Mouse (Mus musculus) lung, embryonic 14.5 days (tissue): ENCODE measurements at regions not wholly inside any gene's neighbourhood (a gene's known extent, or its start where the extent isn't known, plus 50 kb on each side); places are given as distances from the start of the nearest gene placed in this dataset.

ENCODE experiments used
- ATAC-seq: fragments of 200-750 bp; cut with Nextera tagmentation; 2 replicates; pipeline ENCODE4 v1.8.0; 2017; ENCODE audit warnings: mild to moderate bottlenecking, moderate TSS enrichment, moderate library complexity; ENCODE audit not compliant: insufficient read depth
- DNase-seq: peaks from one replicate; pipeline ENCODE4 v3.0.0-alpha.2; 2015
- H3K27ac ChIP-seq: fragments of 300-500 bp; sonication (generic); 2 replicates; pipeline ENCODE4 v1.5.1; 2014; ENCODE audit warnings: low read depth, mild to moderate bottlenecking, moderate library complexity
- H3K27me3 ChIP-seq: fragments of 300-500 bp; sonication (generic); 2 replicates; pipeline ENCODE4 v1.6.1; 2014; ENCODE audit warnings: low read length, control low read depth; ENCODE audit not compliant: insufficient read depth
- H3K36me3 ChIP-seq: fragments of 300-500 bp; sonication (generic); 2 replicates; pipeline ENCODE4 v1.6.1; 2014; ENCODE audit warnings: control low read depth; ENCODE audit not compliant: insufficient read depth
- H3K4me1 ChIP-seq: fragments of 300-500 bp; sonication (generic); 2 replicates; pipeline ENCODE4 v1.6.1; 2014; ENCODE audit warnings: antibody characterized with exemption, control low read depth; ENCODE audit not compliant: insufficient read depth
- H3K4me2 ChIP-seq: fragments of 300-500 bp; sonication (generic); 2 replicates; pipeline ENCODE4 v1.6.1; 2014; ENCODE audit warnings: mild to moderate bottlenecking
- H3K4me3 ChIP-seq: fragments of 300-500 bp; sonication (generic); 2 replicates; pipeline ENCODE4 v1.5.1; 2014; ENCODE audit warnings: low read depth, low read length
- H3K9ac ChIP-seq: fragments of 300-500 bp; sonication (generic); 2 replicates; pipeline ENCODE4 v1.6.1; 2014
- H3K9me3 ChIP-seq: fragments of 300-500 bp; sonication (generic); 2 replicates; pipeline ENCODE4 v1.6.1; 2016; ENCODE audit warnings: low read depth, low read length, control low read depth
- CTCF ChIP-seq: IDR thresholded peaks from 2 replicates; pipeline ENCODE4 v1.5.1; 2016; ENCODE audit warnings: antibody characterized with exemption, low read depth
- WGBS: fragments of 180-500 bp; shearing (Covaris S2); extraction: QIAGEN DNeasy Blood & Tissue Kit; methylation state at CpG from one replicate; pipeline ENCODE4 v1.1.7; 2014; 5-methylcytosine and 5-hydroxymethylcytosine counted together

GRCm38 (mm10) chr5:111913354-111913753 is 179.6 kb downstream of the Gm26897 start:
- Histone ChIP-seq H3K27ac (peak overlapping the region; percentile 38; the same call in 1 of the 2 replicates), H3K4me2 (no peak overlapping the region), H3K27me3 (no peaks in the 10 kb centered on the region), H3K9ac (no peak overlapping the region), H3K36me3 (no peaks in the 10 kb centered on the region), H3K4me3 (no peak overlapping the region), H3K9me3 (no peaks in the 10 kb centered on the region), H3K4me1 (no peaks in the 10 kb centered on the region)
- no peak for DNase-seq
- no peak for ATAC-seq
- TF ChIP-seq CTCF = no peak
- 56% methylated on average over 7 of the region's 7 CpGs for WGBS

GRCm38 (mm10) chr5:111914296-111914695 is 180.6 kb downstream of the Gm26897 start:
- ATAC-seq (no peak), DNase-seq (no peak)
- no peaks in the 10 kb centered on the region for H3K27me3 ChIP-seq
- no peak overlapping the region for H3K4me3 ChIP-seq
- H3K4me2 ChIP-seq = no peak overlapping the region
- H3K27ac ChIP-seq = no peak overlapping the region
- no peak for TF ChIP-seq CTCF
- WGBS = 76% methylated on average over 3 of the region's 3 CpGs
- H3K9ac ChIP-seq = no peak overlapping the region
- no peaks in the 10 kb centered on the region for H3K9me3 ChIP-seq
- H3K36me3 ChIP-seq = no peaks in the 10 kb centered on the region
- no peaks in the 10 kb centered on the region for H3K4me1 ChIP-seq

- no peaks in the 10 kb centered on the region for H3K9me3 ChIP-seq
- no peak overlapping the region for H3K27ac ChIP-seq
- H3K9ac ChIP-seq = no peak overlapping the region
- H3K4me3 ChIP-seq = no peak overlapping the region
- WGBS = 27% methylated on average over 8 of the region's 8 CpGs
- DNase-seq (no peak), ATAC-seq (no peak)
- TF ChIP-seq CTCF = no peak
- H3K27me3 ChIP-seq = no peaks in the 10 kb centered on the region
- H3K36me3 ChIP-seq = no peaks in the 10 kb centered on the region
- H3K4me2 ChIP-seq = no peak overlapping the region
- 0 out of 2 replicates have a peak, but pooled peaks cover 3% of the 10 kb centered on the region for H3K4me1 ChIP-seq
Observed at GRCm38 (mm10) chr5:111917643-111918252, 184.0 kb downstream of the Gm26897 start.

- TF ChIP-seq CTCF = no peak
- no peaks in the 10 kb centered on the region for H3K27me3 ChIP-seq
- ATAC-seq = no peak
Observed at GRCm38 (mm10) chr5:111918888-111919287, 185.2 kb downstream of the Gm26897 start.

GRCm38 (mm10) chr5:111922991-111923701 is 189.4 kb downstream of the Gm26897 start:
- DNase-seq (peak; percentile 73), ATAC-seq (peak; percentile 94)
- no peaks in the 10 kb centered on the region for H3K27me3 ChIP-seq
- WGBS = 29% methylated on average over 18 of the region's 18 CpGs
- no peak overlapping the region for H3K27ac ChIP-seq
- no peaks in the 10 kb centered on the region for H3K9me3 ChIP-seq
- H3K4me3 ChIP-seq = no peak overlapping the region
- no peaks in the 10 kb centered on the region for H3K36me3 ChIP-seq
- no peak overlapping the region for H3K9ac ChIP-seq
- peak; percentile 24; the same call in 1 of the 2 replicates for TF ChIP-seq CTCF
- H3K4me2 ChIP-seq = 0 out of 2 replicates have a peak overlapping the region, but pooled peaks have one; percentile 7
- H3K4me1 ChIP-seq = 0 out of 2 replicates have a peak, but pooled peaks cover 8% of the 10 kb centered on the region

More at GRCm38 (mm10) chr5:111918888-111919287, 185.2 kb downstream of the Gm26897 start:
- DNase-seq = no peak
- H3K9ac ChIP-seq = no peak overlapping the region
- no peaks in the 10 kb centered on the region for H3K36me3 ChIP-seq
- H3K4me2 ChIP-seq = no peak overlapping the region
- no peaks in the 10 kb centered on the region for H3K9me3 ChIP-seq
- H3K4me3 ChIP-seq = no peak overlapping the region
- H3K4me1 ChIP-seq = 0 out of 2 replicates have a peak, but pooled peaks cover 8% of the 10 kb centered on the region
- WGBS = 62% methylated on average over 14 of the region's 14 CpGs
- no peak overlapping the region for H3K27ac ChIP-seq

GRCm38 (mm10) chr5:111925757-111926156 is 192.0 kb downstream of the Gm26897 start:
- H3K27me3 ChIP-seq = no peaks in the 10 kb centered on the region
- 0 out of 2 replicates have a peak, but pooled peaks cover 8% of the 10 kb centered on the region for H3K4me1 ChIP-seq
- no peak overlapping the region for H3K9ac ChIP-seq
- no peak for DNase-seq
- H3K4me2 ChIP-seq = no peak overlapping the region
- ATAC-seq = no peak
- WGBS = 51% methylated on average over 6 of the region's 6 CpGs
- no peaks in the 10 kb centered on the region for H3K36me3 ChIP-seq
- H3K4me3 ChIP-seq = no peak overlapping the region
- H3K9me3 ChIP-seq = no peaks in the 10 kb centered on the region
- no peak overlapping the region for H3K27ac ChIP-seq
- no peak for TF ChIP-seq CTCF
